Mouse (Mus musculus) spleen, adult 2 months (tissue): ENCODE results near the gene Selenbp1. TPM values are rescaled to one million over a fixed set of nuclear protein-coding genes. Genes with fewer than 3 reads are reported as not detected.
"Not testable (repeated sequence)": the region's sequence is repeated elsewhere in the genome, so short reads cannot be mapped to it uniquely, and the experiment has no call there.

Source experiments
- DNase-seq, 2 experiments: peaks; one replicate each; pipeline versions ENCODE4 v3.0.0 to v3.0.0-alpha.2; 2012 to 2021; ENCODE audit warnings: low spot score in 2 of 2, low read depth in 1 of 2
- H3K27ac ChIP-seq: fragments of 200-500 bp; 2 replicates; pipeline ENCODE4 v1.5.1; 2012; ENCODE audit warnings: low read length, inconsistent platforms; ENCODE audit not compliant: insufficient read depth
- H3K27me3 ChIP-seq: fragments of 200-500 bp; 2 replicates; pipeline ENCODE4 v1.6.1; 2012; ENCODE audit warnings: mild to moderate bottlenecking, moderate library complexity, low read length, inconsistent platforms; ENCODE audit not compliant: control insufficient read depth, insufficient read depth
- H3K36me3 ChIP-seq: fragments of 200-500 bp; 2 replicates; pipeline ENCODE4 v1.6.1; 2012; ENCODE audit warnings: mild to moderate bottlenecking, low read length, inconsistent platforms; ENCODE audit not compliant: control insufficient read depth, insufficient read depth
- H3K4me1 ChIP-seq: fragments of 200-500 bp; 2 replicates; pipeline ENCODE4 v1.6.1; 2011; ENCODE audit warnings: inconsistent platforms; ENCODE audit not compliant: control insufficient read depth, insufficient read depth, insufficient read length
- H3K4me3 ChIP-seq: fragments of 200-500 bp; 2 replicates; pipeline ENCODE4 v1.5.1; 2011; ENCODE audit warnings: mild to moderate bottlenecking, inconsistent platforms; ENCODE audit not compliant: insufficient read depth, insufficient read length; ENCODE audit errors: extremely low read depth
- CTCF ChIP-seq: fragments of 200-500 bp; IDR thresholded peaks from 2 replicates; pipeline ENCODE4 v1.5.1; 2011; ENCODE audit warnings: mild to moderate bottlenecking, inconsistent platforms; ENCODE audit not compliant: insufficient read depth, insufficient read length, insufficient replicate concordance; ENCODE audit errors: extremely low read depth
- POLR2A ChIP-seq: fragments of 200-500 bp; IDR thresholded peaks from 2 replicates; pipeline ENCODE4 v1.6.1; 2011; ENCODE audit warnings: low read depth, low read length, inconsistent platforms
- WGBS: fragments of 180-500 bp; shearing (Covaris S2); methylation state at CpG from one replicate; pipeline ENCODE4 v1.1.7; 2018; 5-methylcytosine and 5-hydroxymethylcytosine counted together
- polyA plus RNA-seq: library from polyadenylated mRNA; depleted of rRNA; stranded (reverse); fragments of >200 nt; gene quantifications from 2 replicates; pipeline ENCODE4 v1.2.3, GENCODE M21; 2012

The Selenbp1 gene
- polyA plus RNA-seq, 1 experiment = 34.9 TPM

DNA sequence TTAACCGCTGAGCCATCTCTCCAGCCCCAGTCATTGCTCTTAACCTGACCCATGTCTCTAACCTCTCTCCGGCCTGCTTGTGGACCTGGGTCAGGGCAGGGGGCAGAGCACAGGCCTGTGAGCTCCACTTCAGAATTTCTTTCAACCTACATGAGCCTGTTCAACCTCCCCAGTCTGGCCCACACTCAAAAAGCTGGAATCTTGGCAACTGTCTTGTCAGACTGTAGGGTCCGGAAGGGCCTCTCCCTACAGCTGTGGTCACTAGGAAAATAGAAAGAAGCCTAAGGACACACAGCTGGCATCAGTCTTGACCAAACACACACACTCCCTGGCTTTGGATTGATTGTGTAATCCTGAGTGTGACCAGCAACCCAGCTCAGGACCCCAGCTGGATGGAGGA is 2.5 kb downstream of the Selenbp1 start:
- DNase-seq, H3K36me3 ChIP-seq: not testable (repeated sequence)
- 96% methylated on average over 3 of the region's 3 CpGs for WGBS

DNA sequence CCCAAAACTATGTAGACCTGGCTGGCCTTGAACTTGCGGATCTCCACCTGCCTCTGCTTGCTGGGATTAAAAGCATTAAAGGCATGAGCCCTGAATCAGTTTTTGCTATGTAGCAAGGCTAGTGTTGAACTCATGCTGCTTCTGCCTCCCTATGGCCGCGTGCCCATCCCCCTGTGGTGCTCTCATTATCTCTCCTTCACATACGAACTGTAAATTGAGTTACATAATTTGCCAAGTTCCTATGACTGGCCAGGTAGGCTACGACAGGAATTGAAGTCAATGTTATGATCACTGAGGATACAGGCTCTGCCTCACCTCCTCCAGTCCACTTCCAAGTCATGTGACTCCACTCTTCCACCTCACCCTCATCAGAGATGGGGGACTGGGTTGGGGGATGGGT is 3.3 kb downstream of the Selenbp1 start:
- 85% methylated on average over 5 of the region's 5 CpGs for WGBS
- not testable (repeated sequence) for DNase-seq, H3K4me1 ChIP-seq, H3K27me3 ChIP-seq, H3K27ac ChIP-seq, H3K36me3 ChIP-seq, H3K4me3 ChIP-seq

More for the DNA sequence above, 2.5 kb downstream of the Selenbp1 start:
- H3K27ac ChIP-seq, H3K27me3 ChIP-seq, H3K4me1 ChIP-seq, H3K4me3 ChIP-seq: not testable (repeated sequence)

- WGBS = 97% methylated on average over 7 of the region's 7 CpGs
- H3K4me3 ChIP-seq, DNase-seq, H3K36me3 ChIP-seq, H3K27ac ChIP-seq, H3K27me3 ChIP-seq, H3K4me1 ChIP-seq: not testable (repeated sequence)
These were observed 4.3 kb downstream of the Selenbp1 start for GRCm38 (mm10) chr3:94937194-94937593.

DNA sequence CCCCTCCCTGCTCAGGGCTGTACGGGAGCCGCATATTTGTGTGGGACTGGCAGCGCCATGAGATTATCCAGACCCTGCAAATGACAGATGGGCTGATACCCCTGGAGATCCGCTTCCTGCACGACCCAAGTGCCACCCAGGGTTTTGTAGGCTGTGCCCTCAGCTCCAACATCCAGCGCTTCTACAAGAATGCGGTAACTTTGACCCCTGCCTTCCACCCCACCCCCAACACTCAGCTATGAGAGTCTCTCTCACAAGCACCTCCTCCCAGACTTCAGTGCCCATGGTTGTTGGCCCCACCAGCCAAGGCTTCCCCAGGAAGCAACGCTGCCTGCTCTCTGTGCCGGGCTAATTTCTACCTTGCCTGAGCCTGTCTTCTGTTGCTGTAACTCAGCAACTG is 7.2 kb downstream of the Selenbp1 start:
- 90% methylated on average over 9 of the region's 9 CpGs for WGBS
- not testable (repeated sequence) for H3K27ac ChIP-seq, H3K4me3 ChIP-seq, DNase-seq, H3K27me3 ChIP-seq, H3K36me3 ChIP-seq, H3K4me1 ChIP-seq

- not testable (repeated sequence) for DNase-seq, H3K27ac ChIP-seq
These were observed 9.5 kb downstream of the Selenbp1 start for GRCm38 (mm10) chr3:94942211-94942967.

GRCm38 (mm10) chr3:94943706-94944105 is 10.8 kb downstream of the Selenbp1 start:
- WGBS = 37% methylated on average over 4 of the region's 4 CpGs
- TF ChIP-seq CTCF = peak; percentile 21; the same call in 1 of the 2 replicates
- H3K27me3 ChIP-seq, H3K4me1 ChIP-seq, DNase-seq, H3K36me3 ChIP-seq, H3K27ac ChIP-seq, H3K4me3 ChIP-seq: not testable (repeated sequence)

More at GRCm38 (mm10) chr3:94942211-94942967, 9.5 kb downstream of the Selenbp1 start:
- 75% methylated on average over 9 of the region's 9 CpGs for whole genome bisulfite sequencing
- not testable (repeated sequence) for H3K27me3 ChIP-seq, H3K4me1 ChIP-seq, H3K36me3 ChIP-seq, H3K4me3 ChIP-seq

DNA sequence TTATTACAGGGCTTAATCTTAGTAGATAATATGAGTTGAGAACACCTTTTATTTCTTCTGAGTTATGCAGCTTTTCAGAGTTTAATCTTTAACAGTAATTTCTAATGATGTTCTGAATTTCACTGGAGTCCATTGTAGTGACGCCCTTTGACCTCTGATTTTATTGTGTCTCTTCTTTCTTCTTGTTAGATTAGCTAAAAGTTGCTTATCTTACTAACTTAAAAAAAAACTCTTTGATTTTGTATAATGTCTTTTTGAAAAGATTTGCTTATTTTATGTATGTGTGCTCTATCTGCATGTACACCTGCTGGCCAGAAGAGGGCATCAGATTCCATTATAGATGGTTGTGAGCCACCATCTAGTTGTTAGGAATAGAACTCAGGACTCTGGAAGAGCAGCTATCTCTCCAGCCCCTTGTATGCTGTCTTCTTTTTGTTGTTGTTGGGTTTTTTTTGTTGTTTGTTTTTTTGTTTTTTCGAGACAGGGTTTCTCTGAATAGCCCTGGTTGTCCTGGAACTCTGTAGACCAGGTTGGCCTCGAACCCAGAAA is 15.3 kb downstream of the Selenbp1 start:
- no peak overlapping the region for H3K27ac ChIP-seq
- H3K36me3 ChIP-seq = no peaks in the 10 kb centered on the region
- no peak for TF ChIP-seq POLR2A
- TF ChIP-seq CTCF = no peak
- no peak overlapping the region for H3K4me3 ChIP-seq
- H3K27me3 ChIP-seq = no peaks in the 10 kb centered on the region
- WGBS = 77% methylated on average over 3 of the region's 3 CpGs
- no peak for DNase-seq
- peaks cover 6% of the 10 kb centered on the region; the same call in 1 of the 2 replicates for H3K4me1 ChIP-seq

DNA sequence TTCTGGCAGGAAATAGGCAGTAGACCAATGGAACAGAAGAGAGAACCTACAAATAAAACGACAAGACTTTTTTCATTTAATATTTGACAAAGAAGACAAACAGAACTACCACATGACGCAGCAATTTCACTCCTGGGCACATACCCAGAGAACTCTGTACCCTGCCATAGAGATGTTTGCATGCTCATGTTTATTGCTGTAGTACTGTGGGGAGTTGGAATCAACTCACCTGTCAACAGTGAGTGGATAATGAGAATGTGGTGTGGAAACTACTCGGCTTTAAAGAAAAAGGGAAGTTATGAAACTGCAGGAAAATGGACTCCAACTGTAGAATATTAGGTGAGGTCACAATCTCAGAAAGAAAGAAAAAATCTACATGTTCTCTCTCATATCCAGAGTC is 16.8 kb downstream of the Selenbp1 start:
- H3K4me1 ChIP-seq = peaks cover 6% of the 10 kb centered on the region; the same call in 1 of the 2 replicates
- 38% methylated on average over 3 of the region's 3 CpGs for WGBS
- H3K27me3 ChIP-seq = no peaks in the 10 kb centered on the region
- no peak overlapping the region for H3K4me3 ChIP-seq
- no peaks in the 10 kb centered on the region for H3K36me3 ChIP-seq
- TF ChIP-seq CTCF (no peak), POLR2A (no peak)
- no peak for DNase-seq
- no peak overlapping the region for H3K27ac ChIP-seq
